Mouse (Mus musculus) thymus, adult 2 months (tissue): ENCODE measurements at regions not wholly inside any gene's neighbourhood (a gene's known extent, or its start where the extent isn't known, plus 50 kb on each side); places are given as distances from the start of the nearest gene placed in this dataset.

ENCODE experiments used
- CTCF ChIP-seq: fragments of 200-500 bp; IDR thresholded peaks from 2 replicates; pipeline ENCODE4 v1.5.1; 2012; ENCODE audit warnings: mild to moderate bottlenecking, control low read depth, low read length, moderate library complexity, borderline replicate concordance; ENCODE audit not compliant: control insufficient read depth, poor library complexity, insufficient read depth; ENCODE audit errors: extremely low read depth
- POLR2A ChIP-seq: fragments of 200-500 bp; IDR thresholded peaks from 2 replicates; pipeline ENCODE4 v1.6.1; 2012; ENCODE audit warnings: mild to moderate bottlenecking, low read length, control low read depth, moderate library complexity; ENCODE audit not compliant: control insufficient read depth, poor library complexity, insufficient read depth; ENCODE audit errors: extremely low read depth

DNA sequence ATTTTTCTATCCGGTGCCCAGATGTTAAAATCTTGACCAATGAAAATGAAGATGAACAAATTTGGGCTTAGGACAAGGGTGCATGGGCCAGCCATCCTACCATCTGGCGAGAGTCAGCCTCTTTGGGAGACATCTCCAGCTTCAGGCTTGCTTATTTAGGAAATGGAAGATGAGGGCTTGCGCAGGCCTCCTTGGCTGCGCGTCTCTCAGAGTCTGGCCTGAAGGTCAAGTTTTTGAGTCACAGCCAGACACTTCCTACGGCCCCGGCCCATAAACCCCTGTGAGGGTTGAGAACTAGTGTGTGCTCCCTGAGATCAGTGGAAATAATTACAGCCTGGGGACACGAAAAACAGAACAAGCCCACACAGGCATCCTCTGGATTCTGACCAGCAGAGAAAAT is 300.7 kb upstream of the Arglu1 start:
- TF ChIP-seq POLR2A (no peak), CTCF (no peak)
